Mouse (Mus musculus) C2C12 (cell line): Measurements from ENCODE around the gene Bag3. TPM values are rescaled to one million over a fixed set of nuclear protein-coding genes. Genes with fewer than 3 reads are reported as not detected.

Experiments
- H3K27me3 ChIP-seq: one replicate; pipeline ENCODE4 v1.6.1; 2011; ENCODE audit not compliant: control insufficient read depth, insufficient read depth, insufficient read length
- H3K36me3 ChIP-seq: one replicate; pipeline ENCODE4 v1.6.1; 2011; ENCODE audit not compliant: control insufficient read depth, insufficient read depth
- H3K4me3 ChIP-seq: one replicate; pipeline ENCODE4 v1.5.1; 2011; ENCODE audit warnings: mild to moderate bottlenecking, control low read depth; ENCODE audit not compliant: poor library complexity, insufficient read depth, severe bottlenecking
- H3K79me2 ChIP-seq: one replicate; pipeline ENCODE4 v1.6.1; 2011; ENCODE audit not compliant: control insufficient read depth, insufficient read depth
- H3K79me3 ChIP-seq: one replicate; pipeline ENCODE4 v1.6.1; 2011; ENCODE audit warnings: low read depth, control low read depth
- H3ac ChIP-seq: one replicate; pipeline ENCODE3; 2011; ENCODE audit warnings: low read depth; ENCODE audit not compliant: control insufficient read depth, insufficient read length
- CEBPB ChIP-seq: IDR thresholded peaks from one replicate; pipeline ENCODE4 v1.6.1; 2011; ENCODE audit warnings: low read depth, mild to moderate bottlenecking, control low read depth, moderate library complexity
- CTCF ChIP-seq: IDR thresholded peaks from one replicate; pipeline ENCODE4 v1.5.1; 2011; ENCODE audit not compliant: control insufficient read depth, insufficient read depth, insufficient read length
- FOSL1 ChIP-seq: IDR thresholded peaks from one replicate; pipeline ENCODE4 v1.8.0; 2011; ENCODE audit warnings: mild to moderate bottlenecking, low read length; ENCODE audit not compliant: poor library complexity, insufficient read depth, severe bottlenecking
- MAX ChIP-seq: IDR thresholded peaks from one replicate; pipeline ENCODE4 v1.6.1; 2011; ENCODE audit warnings: mild to moderate bottlenecking, control low read depth
- MYOD1 ChIP-seq: IDR thresholded peaks from one replicate; pipeline ENCODE4 v1.6.1; 2011; ENCODE audit warnings: low read depth; ENCODE audit not compliant: control insufficient read depth, insufficient read length
- MYOG ChIP-seq: IDR thresholded peaks from one replicate; pipeline ENCODE4 v1.6.1; 2011; ENCODE audit not compliant: control insufficient read depth, insufficient read length; ENCODE audit errors: extremely low read depth
- USF1 ChIP-seq: IDR thresholded peaks from one replicate; pipeline ENCODE4 v1.6.1; 2011; ENCODE audit warnings: low read depth, mild to moderate bottlenecking, control low read depth, moderate library complexity
- polyA plus RNA-seq: library from polyadenylated mRNA; unstranded; fragments of >200 nt; fragmentation: generic; extraction: Trizol; gene quantifications from one replicate; pipeline ENCODE4 v1.2.1, GENCODE M21; 2012; ENCODE audit warnings: missing spikeins

Gene Bag3
- polyA plus RNA-seq, 1 experiment: 78.2 TPM

- TF ChIP-seq CTCF: no peak
- no peak for TF ChIP-seq FOSL1
- Histone ChIP-seq H3K4me3 (no peak overlapping the region), H3ac (no peak overlapping the region), H3K27me3 (no peaks in the 10 kb centered on the region), H3K36me3 (peaks cover 70% of the 10 kb centered on the region), H3K79me2 (peaks cover 46% of the 10 kb centered on the region), H3K79me3 (peaks cover 20% of the 10 kb centered on the region)
Measured at GRCm38 (mm10) chr7:128543148-128543855, 19.9 kb downstream of the Bag3 start.

GRCm38 (mm10) chr7:128543961-128544360 lies 20.5 kb downstream of the Bag3 start:
- peaks cover 75% of the 10 kb centered on the region for H3K36me3 ChIP-seq
- no peaks in the 10 kb centered on the region for H3K27me3 ChIP-seq
- no peak overlapping the region for H3ac ChIP-seq
- TF ChIP-seq MAX (no peak), CTCF (no peak), CEBPB (no peak), MYOG (no peak), FOSL1 (no peak), USF1 (no peak), MYOD1 (no peak)
- H3K79me2 ChIP-seq: peaks cover 40% of the 10 kb centered on the region
- H3K79me3 ChIP-seq: peaks cover 13% of the 10 kb centered on the region
- no peak overlapping the region for H3K4me3 ChIP-seq

GRCm38 (mm10) chr7:128544566-128545262 lies 21.3 kb downstream of the Bag3 start:
- Histone ChIP-seq H3K4me3 (no peak overlapping the region), H3ac (no peak overlapping the region), H3K79me2 (peaks cover 32% of the 10 kb centered on the region), H3K27me3 (no peaks in the 10 kb centered on the region), H3K36me3 (peaks cover 75% of the 10 kb centered on the region), H3K79me3 (peaks cover 9% of the 10 kb centered on the region)
- no peak for TF ChIP-seq CTCF
- no peak for TF ChIP-seq MYOG
- no peak for TF ChIP-seq CEBPB
- TF ChIP-seq MYOD1: no peak
- no peak for TF ChIP-seq USF1
- no peak for TF ChIP-seq MAX
- TF ChIP-seq FOSL1: no peak

- no peak overlapping the region for H3K4me3 ChIP-seq
- TF ChIP-seq FOSL1: no peak
- no peak for TF ChIP-seq CEBPB
- no peak for TF ChIP-seq MYOD1
- no peak for TF ChIP-seq USF1
- no peak for TF ChIP-seq CTCF
- no peak for TF ChIP-seq MYOG
- no peak for TF ChIP-seq MAX
- no peaks in the 10 kb centered on the region for H3K27me3 ChIP-seq
- peaks cover 2% of the 10 kb centered on the region for H3K79me3 ChIP-seq
- peaks cover 68% of the 10 kb centered on the region for H3K36me3 ChIP-seq
- peaks cover 19% of the 10 kb centered on the region for H3K79me2 ChIP-seq
- no peak overlapping the region for H3ac ChIP-seq
Measured at GRCm38 (mm10) chr7:128546031-128546430, 22.6 kb downstream of the Bag3 start.

GRCm38 (mm10) chr7:128549137-128549536 lies 25.7 kb downstream of the Bag3 start:
- no peaks in the 10 kb centered on the region for H3K79me2 ChIP-seq
- H3K79me3 ChIP-seq: no peaks in the 10 kb centered on the region
- peaks cover 43% of the 10 kb centered on the region for H3K36me3 ChIP-seq
- no peak overlapping the region for H3K4me3 ChIP-seq
- H3ac ChIP-seq: no peak overlapping the region
- TF ChIP-seq MAX (peak; percentile 60), FOSL1 (no peak)
- H3K27me3 ChIP-seq: no peaks in the 10 kb centered on the region
